Mouse (Mus musculus) c-Kit-positive CD71-positive TER-119-positive erythroid progenitor cells, embryonic 14.5 days (primary cell): ENCODE measurements at regions not wholly inside any gene's neighbourhood (a gene's known extent, or its start where the extent isn't known, plus 50 kb on each side); places are given as distances from the start of the nearest gene placed in this dataset.
A peak's percentile ranks its signal among the peaks of the same experiment; 100 is the strongest.

Experiments used
- DNase-seq: peaks from one replicate; pipeline ENCODE4 v3.0.0-alpha.2; 2013; ENCODE audit warnings: low spot score

DNA sequence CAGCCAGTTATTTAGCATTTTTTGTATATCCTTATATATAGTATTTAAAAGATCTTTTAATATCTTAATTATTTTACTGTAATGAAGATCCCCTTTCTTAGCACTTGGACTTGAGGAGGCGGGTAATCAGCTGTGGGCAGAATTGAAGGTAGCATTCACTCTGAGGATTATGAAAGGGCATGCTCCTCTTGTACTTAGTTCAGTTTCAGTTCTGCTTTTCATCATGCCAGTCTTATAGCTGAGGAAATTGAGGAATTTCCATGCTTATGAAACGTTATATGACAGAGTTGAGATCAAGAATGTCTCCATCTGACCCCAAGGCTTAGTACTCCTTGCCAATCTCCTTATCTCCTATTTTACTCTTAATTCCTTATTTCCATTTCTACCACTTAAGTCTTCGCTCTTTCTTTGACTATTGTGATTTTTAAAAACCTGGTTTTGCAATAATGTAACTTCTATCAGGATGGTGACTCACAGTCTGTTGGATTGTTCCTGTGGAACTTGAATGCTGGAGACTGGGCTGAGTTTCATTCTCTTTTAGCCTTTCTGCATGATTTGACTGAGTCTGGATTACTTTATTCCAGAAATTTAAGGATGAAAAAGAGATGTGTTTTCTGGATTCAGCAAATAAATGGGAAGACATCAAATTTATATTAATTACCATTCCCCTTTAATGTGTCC lies 133.6 kb downstream of the Papss1 start:
- DNase-seq: no peak

DNA sequence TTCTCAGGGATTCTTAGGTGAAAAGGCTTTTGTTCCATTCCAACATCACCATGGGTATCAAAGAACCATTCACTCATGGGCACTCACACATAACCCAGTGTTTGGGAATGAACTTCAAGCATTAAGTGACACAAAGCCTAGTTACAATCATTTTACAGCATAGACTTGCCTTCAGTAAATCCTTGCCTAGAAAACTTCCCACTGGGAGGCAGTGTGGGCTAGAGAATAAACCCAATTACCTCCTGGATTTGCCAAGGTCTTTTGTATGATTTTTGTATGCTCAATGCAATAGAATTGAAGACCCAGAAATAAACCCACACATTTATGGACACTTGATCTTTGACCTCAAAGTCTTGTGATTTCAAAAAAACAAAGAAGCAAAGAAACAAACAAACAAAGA lies 138.6 kb downstream of the Papss1 start:
- no peak for DNase-seq

GRCm38 (mm10) chr3:131713532-131713931 lies 149.0 kb downstream of the Papss1 start:
- no peak for DNase-seq

- no peak for DNase-seq
Measured at GRCm38 (mm10) chr3:131718761-131719160, 154.2 kb downstream of the Papss1 start.

GRCm38 (mm10) chr3:131728618-131729017 lies 164.1 kb downstream of the Papss1 start:
- DNase-seq: peak; percentile 46

DNA sequence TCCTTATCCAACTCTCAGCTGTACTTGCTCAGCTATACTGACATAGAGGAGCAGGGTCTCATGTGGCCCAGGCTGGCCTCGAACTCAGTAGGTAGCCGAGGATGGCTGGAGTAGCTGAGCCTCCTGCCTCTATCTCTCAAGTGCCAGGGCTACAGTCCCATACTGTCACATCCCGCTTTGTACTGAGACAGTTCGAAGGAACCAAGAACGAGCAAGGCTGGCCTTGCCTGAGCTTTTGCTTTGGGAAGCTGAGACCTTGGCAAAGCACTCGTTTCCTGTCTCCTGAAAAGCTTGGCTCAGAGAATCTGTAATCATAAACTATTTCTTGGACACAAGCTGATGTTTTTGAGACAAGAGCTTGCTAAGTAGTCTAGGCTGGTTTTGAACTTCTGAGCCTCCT lies 169.7 kb downstream of the Papss1 start:
- DNase-seq: no peak

DNA sequence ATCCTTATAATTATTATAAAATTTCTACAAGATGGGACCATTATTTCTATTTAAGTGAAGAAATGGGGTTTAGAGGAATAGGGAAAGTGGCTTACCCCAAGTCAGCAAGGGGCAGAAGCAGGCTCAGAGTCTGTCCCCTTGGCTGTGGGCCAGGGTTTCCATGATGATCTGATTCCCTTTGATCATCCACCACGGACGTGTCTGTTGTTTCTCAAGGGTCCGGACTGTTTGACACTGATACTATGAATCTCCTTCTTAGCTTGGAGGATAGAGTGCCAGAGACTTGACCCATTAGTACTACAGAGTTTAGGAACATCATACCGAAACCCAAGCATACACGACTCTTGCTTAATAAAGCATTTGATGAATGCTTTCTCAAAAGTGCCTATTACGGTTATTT lies 172.9 kb downstream of the Papss1 start:
- DNase-seq: no peak

GRCm38 (mm10) chr3:131737953-131738598 lies 173.5 kb downstream of the Papss1 start:
- DNase-seq: no peak

DNA sequence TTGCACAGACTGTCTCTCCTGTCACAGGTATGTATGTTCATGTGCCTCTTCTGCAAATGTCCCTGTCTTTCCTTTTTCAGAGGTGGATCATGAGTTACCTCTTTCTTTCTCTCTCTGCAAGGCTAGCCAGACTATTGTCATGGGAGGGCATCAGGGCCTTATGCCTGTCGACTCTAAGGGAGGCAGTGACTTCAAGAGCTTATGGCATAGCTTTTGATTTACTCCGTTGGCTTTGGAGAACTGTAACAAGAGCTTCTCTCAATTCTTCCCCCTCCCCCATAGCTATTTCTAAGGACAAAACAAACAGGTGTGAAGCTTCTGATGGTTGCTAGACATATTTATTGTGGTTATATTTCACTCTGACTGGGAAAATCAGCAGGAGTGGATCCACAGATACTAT lies 191.0 kb downstream of the Papss1 start:
- no peak for DNase-seq

- DNase-seq: no peak
Measured at GRCm38 (mm10) chr3:131756126-131756525, 191.6 kb downstream of the Papss1 start.

- DNase-seq: no peak
Measured at GRCm38 (mm10) chr3:131769976-131770375, 205.4 kb downstream of the Papss1 start.

- DNase-seq: no peak
Measured at GRCm38 (mm10) chr3:131770486-131770885, 205.9 kb downstream of the Papss1 start.

DNA sequence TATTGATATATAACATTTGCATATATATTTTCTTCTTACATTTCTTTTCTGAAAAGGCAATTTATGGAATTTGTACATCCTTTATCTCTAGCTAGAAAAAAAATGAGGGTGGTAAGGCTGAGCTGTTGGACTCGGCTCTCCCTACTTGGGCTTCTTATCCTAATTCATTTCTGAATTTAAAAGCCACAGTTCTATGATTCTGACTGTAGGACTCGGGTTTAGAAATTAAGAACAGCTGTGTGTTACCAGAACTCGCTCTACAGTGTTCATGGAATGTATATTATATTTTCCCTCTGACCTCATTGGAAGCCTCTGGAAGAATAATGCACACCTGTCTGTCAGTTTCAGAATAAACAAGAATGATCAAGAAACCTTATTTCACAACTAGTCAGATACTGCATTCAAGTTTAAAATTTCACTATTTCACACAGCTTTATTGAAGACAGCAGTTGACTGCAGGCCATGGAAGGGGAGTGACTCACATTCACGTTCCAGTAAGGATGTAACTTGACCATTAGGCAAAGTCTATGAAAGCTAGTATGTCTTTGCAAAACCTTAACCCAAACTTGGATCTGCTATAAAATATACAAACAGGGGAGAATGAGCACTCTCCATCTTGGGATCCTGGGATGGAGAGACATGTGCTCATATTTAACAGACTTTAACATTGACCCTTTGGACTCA lies 207.4 kb downstream of the Papss1 start:
- no peak for DNase-seq

DNA sequence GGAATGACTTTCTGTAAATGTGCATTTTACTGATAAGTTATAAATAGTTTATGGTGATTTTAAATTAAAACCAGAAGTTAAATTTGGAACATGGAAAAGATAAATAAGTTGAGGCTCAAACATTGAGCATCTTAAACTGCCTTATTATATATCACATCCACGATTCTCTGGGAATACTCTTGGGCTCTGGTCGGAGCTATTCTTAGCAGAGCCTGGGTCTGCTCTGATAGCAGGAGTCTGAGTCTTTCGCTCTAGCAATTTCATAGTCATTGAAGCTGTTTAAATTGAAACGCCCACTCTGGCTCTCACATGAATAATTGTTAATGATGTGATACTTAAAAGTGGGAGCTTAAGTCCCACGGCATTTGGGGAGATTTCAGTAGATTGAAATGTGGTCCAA lies 208.0 kb downstream of the Papss1 start:
- no peak for DNase-seq

GRCm38 (mm10) chr3:131775431-131775830 lies 210.9 kb downstream of the Papss1 start:
- no peak for DNase-seq

GRCm38 (mm10) chr3:131776650-131777049 lies 212.1 kb downstream of the Papss1 start:
- no peak for DNase-seq

- DNase-seq: no peak
Measured at GRCm38 (mm10) chr3:131779803-131780202, 215.2 kb downstream of the Papss1 start.

DNA sequence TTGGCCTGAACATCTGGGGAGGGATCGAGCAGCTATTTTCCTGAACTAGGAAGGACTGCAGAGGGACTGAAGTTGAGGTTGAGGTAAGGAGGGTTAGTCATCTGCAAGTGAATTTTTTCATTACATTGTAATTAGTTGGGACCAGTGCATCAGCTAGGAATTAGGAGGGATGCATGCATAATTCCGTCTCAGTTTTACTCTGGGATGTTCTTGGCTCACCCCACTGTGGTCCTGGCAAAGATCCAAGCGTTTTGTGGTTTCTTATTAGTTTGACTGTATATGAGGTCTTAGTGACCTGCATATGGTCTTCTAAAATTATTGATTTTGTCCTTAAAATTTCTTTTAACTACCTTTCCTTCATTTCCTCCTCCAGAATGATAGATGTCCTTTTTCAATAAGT lies 221.0 kb downstream of the Papss1 start:
- no peak for DNase-seq

DNA sequence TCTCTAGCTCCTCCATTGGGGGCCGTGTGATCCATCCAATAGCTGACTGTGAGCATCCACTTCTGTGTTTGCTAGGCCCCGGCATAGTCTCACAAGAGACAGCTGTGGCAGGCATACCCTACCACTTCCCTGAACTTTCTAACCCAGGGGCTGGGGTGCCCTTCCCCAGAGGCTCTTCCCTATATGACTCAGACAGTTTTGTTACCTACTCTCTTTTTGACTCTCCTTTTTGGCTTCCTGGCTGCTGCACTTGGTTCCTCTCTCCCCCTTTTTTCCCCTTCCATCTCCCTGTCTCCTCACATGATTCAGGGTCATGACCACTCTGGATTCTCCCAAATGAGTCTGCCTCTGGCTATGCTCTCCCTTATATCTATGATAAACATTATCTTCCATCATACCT lies 223.8 kb downstream of the Papss1 start:
- no peak for DNase-seq

GRCm38 (mm10) chr3:131789177-131789576 lies 224.6 kb downstream of the Papss1 start:
- no peak for DNase-seq

DNA sequence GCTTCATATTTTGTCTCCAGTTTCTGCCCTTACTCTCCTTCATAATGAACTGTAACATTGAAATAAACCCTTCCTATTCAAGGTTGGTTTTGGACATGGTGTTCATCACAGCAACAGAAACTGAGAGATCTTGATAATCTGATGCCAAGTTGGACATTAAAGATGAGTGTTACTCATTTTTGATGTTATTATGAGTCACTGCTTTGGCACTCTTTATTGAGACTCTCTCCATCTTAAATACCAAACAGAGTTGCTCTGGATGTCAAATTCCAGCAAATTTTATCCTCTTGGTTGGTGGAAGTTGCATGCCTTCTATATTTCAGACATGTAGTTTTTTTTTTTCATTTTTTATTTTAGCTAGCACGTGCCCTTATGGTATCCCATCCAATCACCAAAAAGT lies 229.5 kb downstream of the Papss1 start:
- no peak for DNase-seq

- DNase-seq: no peak
Measured at GRCm38 (mm10) chr3:131795108-131796005, 230.8 kb downstream of the Papss1 start.
